Mouse (Mus musculus) gonadal fat pad, adult 2 months (tissue): ENCODE measurements around the gene Rreb1. TPM values are rescaled to one million over a fixed set of nuclear protein-coding genes. Genes with fewer than 3 reads are reported as not detected.

Source experiments
- DNase-seq: peaks from one replicate; pipeline ENCODE4 v3.0.0-alpha.2; 2012; ENCODE audit warnings: low read depth
- polyA plus RNA-seq: library from polyadenylated mRNA; depleted of rRNA; stranded (reverse); fragments of >200 nt; gene quantifications from 2 replicates; pipeline ENCODE4 v1.2.3, GENCODE M21; 2012

The Rreb1 gene
- polyA plus RNA-seq, 1 experiment: 17.4 TPM

- no peak for DNase-seq
These were observed 513 bp downstream of the Rreb1 start for GRCm38 (mm10) chr13:37778594-37779231.

GRCm38 (mm10) chr13:37779251-37779667, 1.1 kb downstream of the Rreb1 start:
- no peak for DNase-seq

- no peak for DNase-seq
These were observed 3.4 kb downstream of the Rreb1 start for GRCm38 (mm10) chr13:37781557-37781956.

- DNase-seq: no peak
These were observed 3.9 kb downstream of the Rreb1 start for GRCm38 (mm10) chr13:37782144-37782543.

- no peak for DNase-seq
These were observed 5.5 kb downstream of the Rreb1 start for GRCm38 (mm10) chr13:37783676-37784075.

GRCm38 (mm10) chr13:37784226-37784625, 6.0 kb downstream of the Rreb1 start:
- peak; percentile 50 for DNase-seq

- DNase-seq: no peak
These were observed 14.6 kb downstream of the Rreb1 start for GRCm38 (mm10) chr13:37792739-37793336.

GRCm38 (mm10) chr13:37798811-37799210, 20.6 kb downstream of the Rreb1 start:
- DNase-seq: no peak

GRCm38 (mm10) chr13:37799413-37799812, 21.2 kb downstream of the Rreb1 start:
- DNase-seq: no peak

GRCm38 (mm10) chr13:37801101-37802075, 23.2 kb downstream of the Rreb1 start:
- no peak for DNase-seq

- DNase-seq: no peak
These were observed 24.2 kb downstream of the Rreb1 start for GRCm38 (mm10) chr13:37802246-37803003.

GRCm38 (mm10) chr13:37803244-37803643, 25.0 kb downstream of the Rreb1 start:
- no peak for DNase-seq

GRCm38 (mm10) chr13:37804023-37804422, 25.8 kb downstream of the Rreb1 start:
- DNase-seq: no peak

GRCm38 (mm10) chr13:37815001-37815400, 36.8 kb downstream of the Rreb1 start:
- DNase-seq: peak; percentile 85

GRCm38 (mm10) chr13:37816736-37817135, 38.5 kb downstream of the Rreb1 start:
- no peak for DNase-seq

GRCm38 (mm10) chr13:37821413-37821812, 43.2 kb downstream of the Rreb1 start:
- DNase-seq: no peak

- DNase-seq: no peak
These were observed 46.2 kb downstream of the Rreb1 start for GRCm38 (mm10) chr13:37824331-37824920.

GRCm38 (mm10) chr13:37824956-37825645, 46.9 kb downstream of the Rreb1 start:
- no peak for DNase-seq

- no peak for DNase-seq
These were observed 47.6 kb downstream of the Rreb1 start for GRCm38 (mm10) chr13:37825646-37826280.
